ENCODE assay signal across 20 mouse cellular contexts in the genomic region with DNA sequence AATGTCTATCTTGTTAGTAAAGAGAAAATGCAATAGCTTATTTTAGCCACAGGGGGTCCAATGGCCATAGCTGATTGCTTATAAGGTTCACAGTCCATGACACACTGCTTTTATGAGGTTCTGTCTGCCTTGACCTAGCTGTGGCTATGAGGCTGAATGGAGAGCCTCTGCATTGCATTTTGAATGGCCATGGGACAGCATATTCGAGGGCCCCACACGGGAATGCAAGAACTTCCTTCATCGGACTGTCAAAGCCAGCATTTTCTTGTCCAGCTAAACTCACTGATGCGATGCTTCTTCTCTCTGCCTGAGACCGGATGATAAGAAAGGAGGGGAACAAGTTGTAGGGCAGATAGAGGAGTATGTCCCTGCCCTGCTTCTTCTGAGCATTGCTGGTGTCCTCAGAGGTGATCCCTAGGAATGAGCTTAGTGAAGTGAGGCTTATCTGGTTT. TPM values are rescaled to one million over a fixed set of nuclear protein-coding genes. Genes with fewer than 3 reads are reported as not detected.
DNase-seq lines count a peak whose midpoint lies in the region; ATAC-seq lines count a peak whose summit lies in the region.
"Had no signal": no experiment of that assay in that cellular context is flagged by ENCODE, and none has a peak within 500 bp of the region (broad histone marks: within the 10 kb centered on the region; RNA-seq: fewer than 3 reads in every experiment).

No protein-coding gene starts in this region.

- peak overlapping the region; percentile 34; the same call in 1 of the 2 replicates for H3K4me3 ChIP-seq in liver, embryonic 16.5 days (ENCODE audit: low read depth, low read length)
- no peak overlapping the region for H3K4me3 ChIP-seq in forebrain, embryonic 15.5 days
- H3K4me3 ChIP-seq: embryonic facial prominence, embryonic 13.5 days; left cerebral cortex, adult 2 months; limb, embryonic 15.5 days had no signal

- DNase-seq in 3T3-L1 (ENCODE audit: low read depth, low spot score) (peak; percentile 33), 416B (ENCODE audit: low read depth) (peak; percentile 23)
- no peak for DNase-seq in adrenal gland, adult 2 months
- DNase-seq in cerebellum, adult 11-12 months = no peak
- DNase-seq: cerebellum, postnatal 14 days; gastrocnemius, postnatal 14 days; kidney, postnatal 36 days; thymus, adult 18-20 months had no signal

- no peaks in the 10 kb centered on the region for H3K27me3 ChIP-seq in liver, embryonic 16.5 days (ENCODE audit: control insufficient read depth, insufficient read depth, low read depth, low read length)
- H3K27me3 ChIP-seq in forebrain, embryonic 15.5 days = no peaks in the 10 kb centered on the region
- H3K27me3 ChIP-seq: embryonic facial prominence, embryonic 13.5 days; limb, embryonic 15.5 days had no signal

- 33% methylated on average over 5 of the region's 5 CpGs for WGBS in liver, embryonic 16.5 days (ENCODE audit: insufficient replicate concordance)
- WGBS in forebrain, embryonic 15.5 days = 90% methylated on average over 5 of the region's 5 CpGs

- ATAC-seq in erythroblast, adult 5-6 weeks (replicated peaks; ENCODE audit: low FRiP score, poor library complexity, severe bottlenecking) = peak; percentile 99
- ATAC-seq in liver, embryonic 16.5 days (ENCODE audit: low read depth) = peak; percentile 99
- ATAC-seq in forebrain, embryonic 15.5 days (replicated peaks) = no peak
- no peak for ATAC-seq in CD4-positive, CD25-positive, alpha-beta regulatory T cell, adult 4 months
- ATAC-seq: forebrain, embryonic 16.5 days; hindbrain, postnatal 0 days had no signal

- H3K4me2 ChIP-seq in liver, embryonic 16.5 days (ENCODE audit: low read depth, low read length) = peak overlapping the region; percentile 58
- H3K4me2 ChIP-seq in forebrain, embryonic 15.5 days (replicated peaks) = no peak overlapping the region
- H3K4me2 ChIP-seq: embryonic facial prominence, embryonic 13.5 days; limb, embryonic 15.5 days had no signal

- H3K36me3 ChIP-seq in liver, embryonic 16.5 days (ENCODE audit: control insufficient read depth, insufficient read depth) = no peaks in the 10 kb centered on the region; the same call in 1 of the 2 replicates
- no peaks in the 10 kb centered on the region for H3K36me3 ChIP-seq in forebrain, embryonic 15.5 days
- H3K36me3 ChIP-seq: embryonic facial prominence, embryonic 13.5 days; limb, embryonic 15.5 days had no signal

- peak overlapping the region; percentile 55; the same call in 1 of the 2 replicates for H3K9ac ChIP-seq in liver, embryonic 16.5 days (ENCODE audit: low read depth, low read length)
- H3K9ac ChIP-seq in forebrain, embryonic 15.5 days (replicated peaks) = no peak overlapping the region
- H3K9ac ChIP-seq: embryonic facial prominence, embryonic 13.5 days; limb, embryonic 15.5 days had no signal

- peaks cover 8% of the 10 kb centered on the region for H3K4me1 ChIP-seq in liver, embryonic 16.5 days (ENCODE audit: control insufficient read depth, low read depth, low read length)
- H3K4me1 ChIP-seq in forebrain, embryonic 15.5 days = no peaks in the 10 kb centered on the region
- H3K4me1 ChIP-seq: embryonic facial prominence, embryonic 13.5 days; limb, embryonic 15.5 days had no signal

- peak overlapping the region; percentile 97 for H3K27ac ChIP-seq in liver, embryonic 16.5 days (ENCODE audit: low read length)
- no peak overlapping the region for H3K27ac ChIP-seq in forebrain, embryonic 15.5 days (replicated peaks)
- H3K27ac ChIP-seq: embryonic facial prominence, embryonic 13.5 days; hindbrain, postnatal 0 days; left cerebral cortex, adult 2 months; limb, embryonic 15.5 days; macrophage had no signal

- H3K9me3 ChIP-seq in liver, embryonic 16.5 days (replicated peaks; ENCODE audit: control insufficient read depth, low read length) = no peaks in the 10 kb centered on the region
- H3K9me3 ChIP-seq in forebrain, embryonic 15.5 days = no peaks in the 10 kb centered on the region
- H3K9me3 ChIP-seq: embryonic facial prominence, embryonic 13.5 days; limb, embryonic 15.5 days had no signal

RNA-seq across cellular contexts. Expression of a gene that starts 14.9 kb away (rescaled TPM):
- total RNA-seq in erythroblast, adult 5-6 weeks (2015; ENCODE audit: low replicate concordance) = 6.5 TPM in 1 of 2 replicates, not detected in the other
- 0.68 and 3.9 TPM in 2 replicates for total RNA-seq in erythroblast, adult 5-6 weeks (2017; ENCODE audit: low replicate concordance)
- 2.2 and 2.3 TPM in 2 replicates for polyA plus RNA-seq in liver, embryonic 16.5 days (2015; fragmentation: Nextera tagmentation; extraction: Ambion mirVana)
- 0.36 TPM in 1 of 2 replicates, not detected in the other for polyA plus RNA-seq in forebrain, embryonic 15.5 days (2015; fragmentation: Nextera tagmentation; extraction: Ambion mirVana)
- not detected for total RNA-seq in adrenal gland, adult 2 months (2021)
- 0.31 TPM in 1 of 2 replicates, not detected in the other for polyA plus RNA-seq in adrenal gland, adult 2 months (2012; rRNA removed)
- polyA plus RNA-seq in CD4-positive, CD25-positive, alpha-beta regulatory T cell, adult 4 months (2017; shearing (Covaris generic)) = under 1 TPM in 1 of 2 experiments, not detected in 1; 0.85 TPM
- total RNA-seq: hindbrain, postnatal 0 days; left cerebral cortex, adult 2 months had no signal
- polyA plus RNA-seq: embryonic facial prominence, embryonic 13.5 days; forebrain, embryonic 16.5 days; heart, postnatal 0 days; hindbrain, postnatal 0 days; limb, embryonic 15.5 days; macrophage had no signal

RNA-seq across cellular contexts. Expression of a gene that starts 25.9 kb away (rescaled TPM):
- total RNA-seq in erythroblast, adult 5-6 weeks (2015; ENCODE audit: low replicate concordance) = 42.5 and 48.9 TPM in 2 replicates
- 35.4 and 46.2 TPM in 2 replicates for total RNA-seq in erythroblast, adult 5-6 weeks (2017; ENCODE audit: low replicate concordance)
- 25.2 and 26.2 TPM in 2 replicates for polyA plus RNA-seq in liver, embryonic 16.5 days (2015; fragmentation: Nextera tagmentation; extraction: Ambion mirVana)
- polyA plus RNA-seq in forebrain, embryonic 15.5 days (2015; fragmentation: Nextera tagmentation; extraction: Ambion mirVana) = 3.2 and 3.7 TPM in 2 replicates
- 1 to 10 TPM; 1.7 to 1.9 TPM for total RNA-seq in adrenal gland, adult 2 months (2021)
- polyA plus RNA-seq in adrenal gland, adult 2 months (2012; rRNA removed) = 0.62 and 0.66 TPM in 2 replicates
- 1 to 10 TPM in 1 of 2 experiments, under 1 TPM in 1; 0.86 to 1.5 TPM for polyA plus RNA-seq in CD4-positive, CD25-positive, alpha-beta regulatory T cell, adult 4 months (2017; shearing (Covaris generic))

RNA-seq across cellular contexts. Expression of a gene that starts 41.7 kb away (rescaled TPM):
- 9.4 TPM in 1 of 2 replicates, not detected in the other for total RNA-seq in erythroblast, adult 5-6 weeks (2015; ENCODE audit: low replicate concordance)
- 1.4 and 5.6 TPM in 2 replicates for total RNA-seq in erythroblast, adult 5-6 weeks (2017; ENCODE audit: low replicate concordance)
- polyA plus RNA-seq in liver, embryonic 16.5 days (2015; fragmentation: Nextera tagmentation; extraction: Ambion mirVana) = 3.4 and 3.8 TPM in 2 replicates
- polyA plus RNA-seq in forebrain, embryonic 15.5 days (2015; fragmentation: Nextera tagmentation; extraction: Ambion mirVana) = 0.26 TPM in 1 of 2 replicates, not detected in the other
- not detected for total RNA-seq in adrenal gland, adult 2 months (2021)
- polyA plus RNA-seq in adrenal gland, adult 2 months (2012; rRNA removed) = not detected in 2 replicates
- polyA plus RNA-seq in CD4-positive, CD25-positive, alpha-beta regulatory T cell, adult 4 months (2017; shearing (Covaris generic)) = 1 to 10 TPM in 1 of 2 experiments, under 1 TPM in 1; 0.38 to 1.2 TPM
- total RNA-seq: gastrocnemius, postnatal 14 days; hindbrain, postnatal 0 days; left cerebral cortex, adult 2 months had no signal
- polyA plus RNA-seq: brain, embryonic 14.5 days; embryonic facial prominence, embryonic 13.5 days; forebrain, embryonic 16.5 days; heart, postnatal 0 days; hindbrain, postnatal 0 days; limb, embryonic 15.5 days; macrophage had no signal

RNA-seq across cellular contexts. Expression of a gene that starts 52.0 kb away (rescaled TPM):
- total RNA-seq in erythroblast, adult 5-6 weeks (2015; ENCODE audit: low replicate concordance) = not detected in 2 replicates
- total RNA-seq in erythroblast, adult 5-6 weeks (2017; ENCODE audit: low replicate concordance) = not detected in 2 replicates
- polyA plus RNA-seq in liver, embryonic 16.5 days (2015; fragmentation: Nextera tagmentation; extraction: Ambion mirVana) = not detected in 2 replicates
- not detected in 2 replicates for polyA plus RNA-seq in forebrain, embryonic 15.5 days (2015; fragmentation: Nextera tagmentation; extraction: Ambion mirVana)
- not detected for total RNA-seq in adrenal gland, adult 2 months (2021)
- not detected in 2 replicates for polyA plus RNA-seq in adrenal gland, adult 2 months (2012; rRNA removed)
- polyA plus RNA-seq in CD4-positive, CD25-positive, alpha-beta regulatory T cell, adult 4 months (2017; shearing (Covaris generic)) = not detected
- total RNA-seq: gastrocnemius, postnatal 14 days; hindbrain, postnatal 0 days had no signal
- polyA plus RNA-seq: brain, embryonic 14.5 days; embryonic facial prominence, embryonic 13.5 days; forebrain, embryonic 16.5 days; heart, postnatal 0 days; hindbrain, postnatal 0 days; limb, embryonic 15.5 days; macrophage had no signal

Comparison
In these comparisons a context has a peak if more than half of its experiments do, and no peak if none do; other contexts are left out.
1. DNase-seq: peak in 3T3-L1 (single experiment) and 416B (single experiment); none in adrenal gland, adult 2 months (single experiment) and cerebellum, adult 11-12 months (single experiment).
2. ATAC-seq: peak in erythroblast, adult 5-6 weeks (single experiment) and liver, embryonic 16.5 days (single experiment); none in forebrain, embryonic 15.5 days (single experiment) and CD4-positive, CD25-positive, alpha-beta regulatory T cell, adult 4 months (single experiment).